Mouse (Mus musculus): Measurements from ENCODE around the gene Carm1. TPM values are rescaled to one million over a fixed set of nuclear protein-coding genes. Genes with fewer than 3 reads are reported as not detected.
A peak's percentile ranks its signal among the peaks of the same experiment; 100 is the strongest.

Gene Carm1
- polyA plus RNA-seq (2014; fragmentation: Nextera tagmentation; extraction: Ambion mirVana), result 34.7 and 42.0 TPM in 2 replicates

DNA sequence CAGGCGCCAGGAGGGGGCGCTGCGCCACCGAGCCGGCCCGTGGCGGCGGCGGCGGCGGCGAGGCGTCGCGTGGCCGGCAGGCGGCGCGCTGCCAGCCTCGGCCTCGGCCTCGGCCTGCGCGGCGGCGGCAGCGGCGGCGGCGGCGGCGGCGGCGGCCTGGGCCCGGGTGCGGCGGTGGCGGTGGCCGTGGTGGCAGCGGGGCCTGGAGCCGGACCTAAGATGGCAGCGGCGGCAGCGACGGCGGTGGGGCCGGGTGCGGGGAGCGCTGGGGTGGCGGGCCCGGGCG is at the start of gene Carm1:
TSS of gene Carm1 (plus strand) at position 106 of the 286 bp plus-strand sequence.
- peak within 1 kb of the TSS; percentile 98 for H3K27ac ChIP-seq (replicated peaks; ENCODE audit: low read depth, low read length)
- WGBS, result under 1% methylated on average over 42 of the region's 52 CpGs
- peaks cover 13% of the 10 kb centered on the region for H3K36me3 ChIP-seq (ENCODE audit: control insufficient read depth, insufficient read depth, low read length)
- H3K4me1 ChIP-seq (ENCODE audit: control insufficient read depth, insufficient read depth, low read length), result peaks cover 18% of the 10 kb centered on the region
- peak within 1 kb of the TSS; percentile 94 for H3K9ac ChIP-seq (replicated peaks; ENCODE audit: low read length)
- H3K4me2 ChIP-seq (ENCODE audit: low read length), result peak within 1 kb of the TSS; percentile 67
- DNase-seq (no peak), ATAC-seq (ENCODE audit: low FRiP score, low TSS enrichment) (no peak)
- H3K27me3 ChIP-seq (ENCODE audit: control insufficient read depth, insufficient read depth, low read length), result no peaks in the 10 kb centered on the region
- peak within 1 kb of the TSS; percentile 74 for H3K4me3 ChIP-seq (replicated peaks; ENCODE audit: low read depth, low read length)
- no peaks in the 10 kb centered on the region for H3K9me3 ChIP-seq (ENCODE audit: control insufficient read depth, low read length)

- Histone ChIP-seq H3K27me3 (ENCODE audit: control insufficient read depth, insufficient read depth, low read length) (no peaks in the 10 kb centered on the region), H3K4me2 (ENCODE audit: low read length) (no peak overlapping the region), H3K4me3 (replicated peaks; ENCODE audit: low read depth, low read length) (no peak overlapping the region), H3K9ac (replicated peaks; ENCODE audit: low read length) (no peak overlapping the region), H3K36me3 (ENCODE audit: control insufficient read depth, insufficient read depth, low read length) (peaks cover 25% of the 10 kb centered on the region), H3K4me1 (ENCODE audit: control insufficient read depth, insufficient read depth, low read length) (no peaks in the 10 kb centered on the region), H3K9me3 (ENCODE audit: control insufficient read depth, low read length) (no peaks in the 10 kb centered on the region), H3K27ac (replicated peaks; ENCODE audit: low read depth, low read length) (no peak overlapping the region)
- no peak for DNase-seq
- ATAC-seq (ENCODE audit: low FRiP score, low TSS enrichment), result no peak
- WGBS, result 95% methylated on average over 16 of the region's 16 CpGs
Measured at GRCm38 (mm10) chr9:21497050-21497542, 49.6 kb upstream of the Carm1 start.

DNA sequence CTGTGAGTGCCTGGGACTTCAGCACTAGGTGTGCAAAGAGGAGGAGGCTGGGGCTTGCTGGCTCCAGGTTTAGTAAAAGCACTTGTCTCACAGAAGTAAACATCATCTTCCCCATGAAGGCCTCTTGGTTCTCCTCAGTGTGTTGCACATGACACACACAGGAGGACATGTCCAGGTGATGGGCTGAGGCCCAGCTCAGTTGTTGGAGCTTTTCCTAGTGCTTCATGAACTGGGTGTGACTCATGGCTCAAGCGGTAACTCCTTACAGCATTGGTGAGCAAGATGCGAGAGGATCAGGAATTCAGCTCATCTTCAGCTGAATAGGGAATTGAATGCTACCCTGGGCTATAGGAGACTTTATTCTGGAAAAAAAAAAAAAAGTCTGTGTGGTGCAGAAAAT is 49.0 kb upstream of the Carm1 start:
- no peak overlapping the region for H3K4me2 ChIP-seq (ENCODE audit: low read length)
- H3K27me3 ChIP-seq (ENCODE audit: control insufficient read depth, insufficient read depth, low read length), result no peaks in the 10 kb centered on the region
- WGBS, result 93% methylated on average over 2 of the region's 2 CpGs
- no peaks in the 10 kb centered on the region for H3K9me3 ChIP-seq (ENCODE audit: control insufficient read depth, low read length)
- H3K4me1 ChIP-seq (ENCODE audit: control insufficient read depth, insufficient read depth, low read length), result no peaks in the 10 kb centered on the region
- DNase-seq (no peak), ATAC-seq (ENCODE audit: low FRiP score, low TSS enrichment) (no peak)
- no peak overlapping the region for H3K9ac ChIP-seq (replicated peaks; ENCODE audit: low read length)
- H3K4me3 ChIP-seq (replicated peaks; ENCODE audit: low read depth, low read length), result no peak overlapping the region
- H3K27ac ChIP-seq (replicated peaks; ENCODE audit: low read depth, low read length), result no peak overlapping the region
- peaks cover 25% of the 10 kb centered on the region for H3K36me3 ChIP-seq (ENCODE audit: control insufficient read depth, insufficient read depth, low read length)

DNA sequence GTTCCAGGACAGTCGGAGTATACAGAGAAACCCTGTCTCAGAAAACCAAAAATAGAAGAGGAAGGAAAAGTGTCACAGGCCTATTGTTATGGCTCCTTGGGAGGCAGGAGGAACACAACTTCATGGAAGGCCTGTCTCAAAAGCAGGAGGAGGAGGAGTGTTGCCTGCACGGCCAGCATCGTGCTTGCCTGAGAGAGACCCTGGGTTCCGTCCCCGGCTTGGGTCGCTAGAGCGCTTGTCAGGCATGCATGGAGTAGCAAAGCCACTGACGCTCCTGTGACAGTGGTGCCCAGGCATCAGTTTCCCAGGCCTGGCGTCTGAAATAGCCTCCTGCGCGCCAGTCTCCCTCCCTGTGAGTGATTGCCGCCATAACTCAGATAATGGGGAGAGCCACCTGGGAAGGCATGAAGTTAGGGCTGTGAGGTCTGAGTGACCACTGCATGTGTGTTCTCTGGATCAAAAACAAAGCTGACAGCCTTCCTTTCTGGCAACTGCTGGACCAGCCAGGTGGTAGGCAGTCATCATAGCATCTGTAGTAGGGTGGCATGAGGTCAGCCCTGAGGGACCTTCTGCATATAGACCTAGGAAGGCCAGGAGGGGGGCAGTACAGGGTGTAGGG is 48.3 kb upstream of the Carm1 start:
- 89% methylated on average over 12 of the region's 12 CpGs for WGBS
- ATAC-seq (ENCODE audit: low FRiP score, low TSS enrichment) (no peak), DNase-seq (no peak)
- peaks cover 31% of the 10 kb centered on the region for H3K36me3 ChIP-seq (ENCODE audit: control insufficient read depth, insufficient read depth, low read length)
- no peak overlapping the region for H3K4me3 ChIP-seq (replicated peaks; ENCODE audit: low read depth, low read length)
- H3K4me2 ChIP-seq (ENCODE audit: low read length), result no peak overlapping the region
- H3K9ac ChIP-seq (replicated peaks; ENCODE audit: low read length), result no peak overlapping the region
- no peaks in the 10 kb centered on the region for H3K4me1 ChIP-seq (ENCODE audit: control insufficient read depth, insufficient read depth, low read length)
- no peak overlapping the region for H3K27ac ChIP-seq (replicated peaks; ENCODE audit: low read depth, low read length)
- no peaks in the 10 kb centered on the region for H3K9me3 ChIP-seq (ENCODE audit: control insufficient read depth, low read length)
- no peaks in the 10 kb centered on the region for H3K27me3 ChIP-seq (ENCODE audit: control insufficient read depth, insufficient read depth, low read length)

- H3K27me3 ChIP-seq (ENCODE audit: control insufficient read depth, insufficient read depth, low read length), result no peaks in the 10 kb centered on the region
- no peak overlapping the region for H3K27ac ChIP-seq (replicated peaks; ENCODE audit: low read depth, low read length)
- no peak overlapping the region for H3K9ac ChIP-seq (replicated peaks; ENCODE audit: low read length)
- no peaks in the 10 kb centered on the region for H3K9me3 ChIP-seq (ENCODE audit: control insufficient read depth, low read length)
- peaks cover 66% of the 10 kb centered on the region for H3K36me3 ChIP-seq (ENCODE audit: control insufficient read depth, insufficient read depth, low read length)
- no peaks in the 10 kb centered on the region for H3K4me1 ChIP-seq (ENCODE audit: control insufficient read depth, insufficient read depth, low read length)
- no peak overlapping the region for H3K4me3 ChIP-seq (replicated peaks; ENCODE audit: low read depth, low read length)
- 96% methylated on average over 8 of the region's 8 CpGs for WGBS
- DNase-seq, result no peak
- no peak overlapping the region for H3K4me2 ChIP-seq (ENCODE audit: low read length)
- no peak for ATAC-seq (ENCODE audit: low FRiP score, low TSS enrichment)
Measured at GRCm38 (mm10) chr9:21503352-21503751, 43.3 kb upstream of the Carm1 start.

DNA sequence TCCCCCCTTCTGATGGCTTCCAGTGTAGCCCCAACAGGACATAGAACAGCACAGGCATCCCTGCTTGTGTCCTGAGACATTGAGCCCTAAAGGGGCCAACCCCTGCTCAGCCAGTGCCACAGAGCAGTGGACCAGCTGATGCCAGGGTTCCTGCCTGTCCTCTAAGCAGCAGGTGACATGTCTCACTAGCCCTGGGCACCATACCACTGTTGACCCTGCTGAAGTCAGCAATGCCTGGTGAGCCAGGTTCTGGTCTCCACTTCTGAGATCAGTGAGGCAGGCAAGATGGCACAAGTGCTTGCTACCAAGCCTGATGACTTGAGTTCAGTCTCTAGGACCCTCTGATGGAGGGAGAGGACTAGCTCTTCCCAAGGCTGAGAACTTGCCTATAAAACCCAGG is 40.9 kb upstream of the Carm1 start:
- peaks cover 59% of the 10 kb centered on the region for H3K36me3 ChIP-seq (ENCODE audit: control insufficient read depth, insufficient read depth, low read length)
- H3K27ac ChIP-seq (replicated peaks; ENCODE audit: low read depth, low read length), result no peak overlapping the region
- H3K9me3 ChIP-seq (ENCODE audit: control insufficient read depth, low read length), result no peaks in the 10 kb centered on the region
- H3K9ac ChIP-seq (replicated peaks; ENCODE audit: low read length), result no peak overlapping the region
- no peaks in the 10 kb centered on the region for H3K27me3 ChIP-seq (ENCODE audit: control insufficient read depth, insufficient read depth, low read length)
- H3K4me1 ChIP-seq (ENCODE audit: control insufficient read depth, insufficient read depth, low read length), result peaks cover 8% of the 10 kb centered on the region
- ATAC-seq (ENCODE audit: low FRiP score, low TSS enrichment) (no peak), DNase-seq (no peak)
- no peak overlapping the region for H3K4me2 ChIP-seq (ENCODE audit: low read length)
- no peak overlapping the region for H3K4me3 ChIP-seq (replicated peaks; ENCODE audit: low read depth, low read length)

- H3K4me1 ChIP-seq (ENCODE audit: control insufficient read depth, insufficient read depth, low read length), result peaks cover 11% of the 10 kb centered on the region
- no peak for DNase-seq
- H3K27me3 ChIP-seq (ENCODE audit: control insufficient read depth, insufficient read depth, low read length), result no peaks in the 10 kb centered on the region
- no peak overlapping the region for H3K9ac ChIP-seq (replicated peaks; ENCODE audit: low read length)
- H3K36me3 ChIP-seq (ENCODE audit: control insufficient read depth, insufficient read depth, low read length), result peaks cover 57% of the 10 kb centered on the region
- ATAC-seq (ENCODE audit: low FRiP score, low TSS enrichment), result no peak
- H3K4me2 ChIP-seq (ENCODE audit: low read length), result no peak overlapping the region
- no peaks in the 10 kb centered on the region for H3K9me3 ChIP-seq (ENCODE audit: control insufficient read depth, low read length)
- H3K27ac ChIP-seq (replicated peaks; ENCODE audit: low read depth, low read length), result no peak overlapping the region
- no peak overlapping the region for H3K4me3 ChIP-seq (replicated peaks; ENCODE audit: low read depth, low read length)
- WGBS, result 94% methylated on average over 15 of the region's 15 CpGs
Measured at GRCm38 (mm10) chr9:21507753-21508430, 38.8 kb upstream of the Carm1 start.

GRCm38 (mm10) chr9:21508871-21509404 is 37.8 kb upstream of the Carm1 start:
- Histone ChIP-seq H3K9me3 (ENCODE audit: control insufficient read depth, low read length) (no peaks in the 10 kb centered on the region), H3K4me1 (ENCODE audit: control insufficient read depth, insufficient read depth, low read length) (peaks cover 11% of the 10 kb centered on the region), H3K4me3 (replicated peaks; ENCODE audit: low read depth, low read length) (peak overlapping the region; percentile 72), H3K4me2 (ENCODE audit: low read length) (peak overlapping the region; percentile 56), H3K36me3 (ENCODE audit: control insufficient read depth, insufficient read depth, low read length) (peaks cover 51% of the 10 kb centered on the region), H3K27ac (replicated peaks; ENCODE audit: low read depth, low read length) (no peak overlapping the region), H3K27me3 (ENCODE audit: control insufficient read depth, insufficient read depth, low read length) (no peaks in the 10 kb centered on the region), H3K9ac (replicated peaks; ENCODE audit: low read length) (peak overlapping the region; percentile 72)
- WGBS, result 84% methylated on average over 7 of the region's 7 CpGs
- ATAC-seq (ENCODE audit: low FRiP score, low TSS enrichment), result no peak
- no peak for DNase-seq

Measured in midbrain, embryonic 14.5 days (tissue).